Mouse (Mus musculus): ENCODE data around the gene Mcam. TPM values are rescaled to one million over a fixed set of nuclear protein-coding genes. Genes with fewer than 3 reads are reported as not detected.

Mcam gene
- polyA plus RNA-seq, 1 experiment = 57.0 TPM

- WGBS = 31% methylated on average over 5 of the region's 8 CpGs
- peaks cover 28% of the 10 kb centered on the region for H3K4me1 ChIP-seq (ENCODE audit: control insufficient read depth, insufficient read depth, low read length)
- H3K27ac ChIP-seq (ENCODE audit: insufficient read depth, low read length) = peak overlapping the region; percentile 90
- H3K27me3 ChIP-seq (ENCODE audit: control insufficient read depth, insufficient read depth, low read length) = no peaks in the 10 kb centered on the region
- TF ChIP-seq POLR2A (IDR thresholded peaks at IDR 0.05; ENCODE audit: borderline replicate concordance, insufficient read depth, low read length) = no peak
- TF ChIP-seq CTCF (IDR thresholded peaks at IDR 0.05; ENCODE audit: borderline replicate concordance, insufficient read depth, low read depth, low read length) = peak; percentile 56
- no peak for DNase-seq
- no peak overlapping the region for H3K4me3 ChIP-seq (replicated peaks; ENCODE audit: insufficient read depth, low read depth, low read length)
Measured at GRCm38 (mm10) chr9:44144023-44144717, 9.9 kb downstream of the Mcam start.

DNA sequence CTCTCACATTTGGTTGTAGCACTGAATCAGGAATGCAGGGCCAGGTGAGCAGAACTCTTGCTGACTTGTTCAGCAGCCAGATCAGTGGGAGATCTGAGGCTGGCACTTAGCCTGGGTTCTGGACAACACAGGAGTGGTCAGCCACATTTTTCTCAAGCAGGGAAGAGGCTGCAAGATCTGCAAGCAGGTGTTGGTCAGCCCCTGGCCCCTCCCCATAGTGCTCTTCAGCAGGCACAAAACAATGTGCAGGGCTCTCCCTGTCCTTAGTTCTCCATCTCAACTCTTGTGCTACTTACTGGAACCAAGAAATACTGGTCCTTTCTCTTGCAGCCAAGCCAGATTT is 10.4 kb downstream of the Mcam start:
- H3K27me3 ChIP-seq (ENCODE audit: control insufficient read depth, insufficient read depth, low read length) = no peaks in the 10 kb centered on the region
- no peak overlapping the region for H3K4me3 ChIP-seq (replicated peaks; ENCODE audit: insufficient read depth, low read depth, low read length)
- peak overlapping the region; percentile 90 for H3K27ac ChIP-seq (ENCODE audit: insufficient read depth, low read length)
- DNase-seq = peak; percentile 80 to 83
- H3K4me1 ChIP-seq (ENCODE audit: control insufficient read depth, insufficient read depth, low read length) = peaks cover 27% of the 10 kb centered on the region
- no peak for TF ChIP-seq POLR2A (IDR thresholded peaks at IDR 0.05; ENCODE audit: borderline replicate concordance, insufficient read depth, low read length)
- no peak for TF ChIP-seq CTCF (IDR thresholded peaks at IDR 0.05; ENCODE audit: borderline replicate concordance, insufficient read depth, low read depth, low read length)

DNA sequence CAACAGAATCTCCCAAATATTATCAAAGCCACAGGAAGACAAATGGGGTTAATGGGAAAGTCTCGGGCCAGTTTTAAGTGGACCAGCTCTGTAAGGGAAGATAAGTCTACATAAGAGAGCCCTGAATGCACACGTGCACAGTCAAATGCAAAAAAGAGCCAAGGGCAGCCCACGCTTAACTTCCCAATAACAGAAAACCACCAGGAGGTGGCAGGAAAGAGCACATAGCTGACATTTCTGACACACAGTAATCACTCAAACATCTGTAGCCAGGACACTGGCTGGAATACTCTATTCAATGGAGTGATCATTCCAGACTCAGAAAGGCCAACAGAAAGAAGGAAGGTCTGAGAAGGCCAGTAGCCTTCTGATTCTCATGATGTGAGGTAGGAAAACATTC is 13.0 kb downstream of the Mcam start:
- Histone ChIP-seq H3K27me3 (ENCODE audit: control insufficient read depth, insufficient read depth, low read length) (no peaks in the 10 kb centered on the region), H3K4me3 (replicated peaks; ENCODE audit: insufficient read depth, low read depth, low read length) (no peak overlapping the region), H3K27ac (ENCODE audit: insufficient read depth, low read length) (no peak overlapping the region), H3K4me1 (ENCODE audit: control insufficient read depth, insufficient read depth, low read length) (peaks cover 16% of the 10 kb centered on the region)
- 66% methylated on average over 3 of the region's 3 CpGs for WGBS
- DNase-seq = no peak
- no peak for TF ChIP-seq CTCF (IDR thresholded peaks at IDR 0.05; ENCODE audit: borderline replicate concordance, insufficient read depth, low read depth, low read length)
- TF ChIP-seq POLR2A (IDR thresholded peaks at IDR 0.05; ENCODE audit: borderline replicate concordance, insufficient read depth, low read length) = no peak

GRCm38 (mm10) chr9:44159886-44160285 is 25.6 kb downstream of the Mcam start:
- 87% methylated on average over 3 of the region's 3 CpGs for WGBS

GRCm38 (mm10) chr9:44168931-44169330 is 34.7 kb downstream of the Mcam start:
- TF ChIP-seq POLR2A (IDR thresholded peaks at IDR 0.05; ENCODE audit: borderline replicate concordance, insufficient read depth, low read length) = no peak
- TF ChIP-seq CTCF (IDR thresholded peaks at IDR 0.05; ENCODE audit: borderline replicate concordance, insufficient read depth, low read depth, low read length) = no peak
- WGBS = 79% methylated on average over 5 of the region's 5 CpGs
- DNase-seq = no peak
- Histone ChIP-seq H3K4me1 (ENCODE audit: control insufficient read depth, insufficient read depth, low read length) (no peaks in the 10 kb centered on the region), H3K4me3 (replicated peaks; ENCODE audit: insufficient read depth, low read depth, low read length) (no peak overlapping the region), H3K27me3 (ENCODE audit: control insufficient read depth, insufficient read depth, low read length) (no peaks in the 10 kb centered on the region), H3K27ac (ENCODE audit: insufficient read depth, low read length) (no peak overlapping the region)

More at GRCm38 (mm10) chr9:44159886-44160285, 25.6 kb downstream of the Mcam start:
- TF ChIP-seq CTCF (IDR thresholded peaks at IDR 0.05; ENCODE audit: borderline replicate concordance, insufficient read depth, low read depth, low read length) = no peak
- TF ChIP-seq POLR2A (IDR thresholded peaks at IDR 0.05; ENCODE audit: borderline replicate concordance, insufficient read depth, low read length) = no peak
- DNase-seq = no peak
- Histone ChIP-seq H3K27ac (ENCODE audit: insufficient read depth, low read length) (no peak overlapping the region), H3K4me1 (ENCODE audit: control insufficient read depth, insufficient read depth, low read length) (no peaks in the 10 kb centered on the region), H3K27me3 (ENCODE audit: control insufficient read depth, insufficient read depth, low read length) (no peaks in the 10 kb centered on the region), H3K4me3 (replicated peaks; ENCODE audit: insufficient read depth, low read depth, low read length) (no peak overlapping the region)

DNA sequence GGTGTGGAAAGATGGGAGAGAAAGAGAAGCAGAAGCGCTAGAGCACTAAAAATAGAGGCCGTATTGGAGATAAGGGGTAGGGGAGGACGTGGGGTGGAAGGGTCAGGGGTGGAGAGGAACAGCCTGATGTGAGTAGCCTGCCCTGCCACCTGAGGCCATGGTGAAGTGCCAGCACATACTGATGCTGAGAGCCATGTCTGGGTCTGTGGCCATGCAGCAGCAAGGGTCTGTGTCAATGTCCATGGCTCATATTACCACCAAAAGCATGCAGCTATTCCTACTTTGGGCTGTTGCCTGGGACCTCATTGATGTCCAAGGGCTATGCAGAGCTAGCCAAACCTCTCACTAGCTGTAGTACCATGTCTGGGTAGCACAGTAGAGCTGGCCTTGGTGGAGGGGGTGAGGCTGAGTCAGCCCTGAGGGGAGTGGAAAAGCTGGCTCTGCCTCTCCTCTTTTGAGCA is 36.5 kb downstream of the Mcam start:
- 88% methylated on average over 3 of the region's 3 CpGs for WGBS
- Histone ChIP-seq H3K27me3 (ENCODE audit: control insufficient read depth, insufficient read depth, low read length) (no peaks in the 10 kb centered on the region), H3K4me1 (ENCODE audit: control insufficient read depth, insufficient read depth, low read length) (peaks cover under 1% of the 10 kb centered on the region; the same call in 1 of the 2 replicates), H3K27ac (ENCODE audit: insufficient read depth, low read length) (no peak overlapping the region), H3K4me3 (replicated peaks; ENCODE audit: insufficient read depth, low read depth, low read length) (no peak overlapping the region)
- no peak for DNase-seq
- TF ChIP-seq POLR2A (IDR thresholded peaks at IDR 0.05; ENCODE audit: borderline replicate concordance, insufficient read depth, low read length) = no peak

GRCm38 (mm10) chr9:44175556-44175955 is 41.3 kb downstream of the Mcam start:
- Histone ChIP-seq H3K4me3 (replicated peaks; ENCODE audit: insufficient read depth, low read depth, low read length) (no peak overlapping the region), H3K27me3 (ENCODE audit: control insufficient read depth, insufficient read depth, low read length) (no peaks in the 10 kb centered on the region), H3K27ac (ENCODE audit: insufficient read depth, low read length) (no peak overlapping the region), H3K4me1 (ENCODE audit: control insufficient read depth, insufficient read depth, low read length) (peaks cover 4% of the 10 kb centered on the region; the same call in 1 of the 2 replicates)
- no peak for DNase-seq
- TF ChIP-seq POLR2A (IDR thresholded peaks at IDR 0.05; ENCODE audit: borderline replicate concordance, insufficient read depth, low read length) (no peak), CTCF (IDR thresholded peaks at IDR 0.05; ENCODE audit: borderline replicate concordance, insufficient read depth, low read depth, low read length) (no peak)
- 42% methylated on average over 6 of the region's 6 CpGs for WGBS

GRCm38 (mm10) chr9:44175957-44176356 is 41.7 kb downstream of the Mcam start:
- H3K4me1 ChIP-seq (ENCODE audit: control insufficient read depth, insufficient read depth, low read length) = peaks cover 4% of the 10 kb centered on the region; the same call in 1 of the 2 replicates
- H3K27ac ChIP-seq (ENCODE audit: insufficient read depth, low read length) = no peak overlapping the region
- no peak overlapping the region for H3K4me3 ChIP-seq (replicated peaks; ENCODE audit: insufficient read depth, low read depth, low read length)
- WGBS = 83% methylated on average over 1 of the region's 1 CpGs
- no peaks in the 10 kb centered on the region for H3K27me3 ChIP-seq (ENCODE audit: control insufficient read depth, insufficient read depth, low read length)
- DNase-seq = no peak
- TF ChIP-seq CTCF (IDR thresholded peaks at IDR 0.05; ENCODE audit: borderline replicate concordance, insufficient read depth, low read depth, low read length) (no peak), POLR2A (IDR thresholded peaks at IDR 0.05; ENCODE audit: borderline replicate concordance, insufficient read depth, low read length) (no peak)
